Mouse (Mus musculus) midbrain, embryonic 14.5 days (tissue): Measurements from ENCODE around the gene Rsg1. TPM values are rescaled to one million over a fixed set of nuclear protein-coding genes. Genes with fewer than 3 reads are reported as not detected.

Source experiments
- ATAC-seq: fragments of 200-750 bp; cut with Nextera tagmentation; 2 replicates; pipeline ENCODE4 v1.8.0; 2017; ENCODE audit warnings: moderate number of reproducible peaks, moderate library complexity; ENCODE audit not compliant: low FRiP score, low TSS enrichment
- DNase-seq: peaks from one replicate; pipeline ENCODE4 v3.0.0-alpha.2; 2015
- H3K27ac ChIP-seq: fragments of 300-500 bp; sonication (generic); replicated peaks from 2 replicates; pipeline ENCODE4 v1.5.1; 2014; ENCODE audit warnings: mild to moderate bottlenecking, low read depth, low read length, moderate library complexity
- H3K27me3 ChIP-seq: fragments of 300-500 bp; sonication (generic); 2 replicates; pipeline ENCODE4 v1.6.1; 2014; ENCODE audit warnings: low read length, control low read depth, mixed read lengths; ENCODE audit not compliant: control insufficient read depth, insufficient read depth
- H3K36me3 ChIP-seq: fragments of 300-500 bp; sonication (generic); 2 replicates; pipeline ENCODE4 v1.6.1; 2014; ENCODE audit warnings: low read length, control low read depth; ENCODE audit not compliant: control insufficient read depth, insufficient read depth
- H3K4me1 ChIP-seq: fragments of 300-500 bp; sonication (generic); 2 replicates; pipeline ENCODE4 v1.6.1; 2014; ENCODE audit warnings: mild to moderate bottlenecking, antibody characterized with exemption, low read length, control low read depth; ENCODE audit not compliant: control insufficient read depth, insufficient read depth
- H3K4me2 ChIP-seq: fragments of 300-500 bp; sonication (generic); 2 replicates; pipeline ENCODE4 v1.6.1; 2014; ENCODE audit warnings: mild to moderate bottlenecking, low read length, moderate library complexity
- H3K4me3 ChIP-seq: fragments of 300-500 bp; sonication (generic); replicated peaks from 2 replicates; pipeline ENCODE4 v1.5.1; 2014; ENCODE audit warnings: low read depth, low read length
- H3K9ac ChIP-seq: fragments of 300-500 bp; sonication (generic); replicated peaks from 2 replicates; pipeline ENCODE4 v1.6.1; 2014; ENCODE audit warnings: mild to moderate bottlenecking, low read length, moderate library complexity
- H3K9me3 ChIP-seq: fragments of 300-500 bp; sonication (generic); 2 replicates; pipeline ENCODE4 v1.6.1; 2016; ENCODE audit warnings: low read length, control low read depth, mixed read lengths; ENCODE audit not compliant: control insufficient read depth
- WGBS: fragments of 180-500 bp; shearing (Covaris S2); extraction: QIAGEN DNeasy Blood & Tissue Kit; methylation state at CpG from one replicate; pipeline ENCODE4 v1.1.7; 2014; 5-methylcytosine and 5-hydroxymethylcytosine counted together
- polyA plus RNA-seq: library from polyadenylated mRNA; unstranded; fragments of >200 nt; fragmentation: Nextera tagmentation; extraction: Ambion mirVana; gene quantifications from 2 replicates; pipeline ENCODE4 v1.2.1, GENCODE M21; 2014

Gene Rsg1
- polyA plus RNA-seq, 1 experiment from 2014 or later = 5.7 TPM

DNA sequence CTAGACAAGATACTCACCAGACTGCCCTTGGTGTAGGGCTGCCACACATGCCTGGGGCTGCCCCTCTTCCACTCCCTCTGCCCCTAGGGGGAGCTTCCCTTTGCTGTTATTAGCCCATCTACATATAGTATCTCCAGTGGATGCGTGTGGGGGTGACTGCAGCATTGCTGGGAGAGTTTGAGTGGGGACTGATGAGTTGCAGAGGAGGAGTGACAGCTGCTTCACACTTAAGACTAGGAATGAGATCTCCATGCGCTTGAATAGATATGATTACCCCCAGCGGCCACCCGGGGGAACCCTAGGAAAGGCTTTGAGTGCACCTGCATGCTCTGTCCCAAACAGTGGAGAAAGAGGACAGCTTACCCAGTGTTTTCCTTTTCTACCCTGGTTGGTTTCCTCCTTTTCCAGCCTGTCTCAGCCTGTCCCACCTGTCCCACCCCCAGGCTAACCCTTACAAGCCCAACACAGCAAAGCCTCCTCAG, 9.1 kb upstream of the Rsg1 start:
- ATAC-seq (no peak), DNase-seq (no peak)
- no peak overlapping the region for H3K4me3 ChIP-seq
- H3K36me3 ChIP-seq = peaks cover 39% of the 10 kb centered on the region
- H3K9me3 ChIP-seq = no peaks in the 10 kb centered on the region
- 66% methylated on average over 4 of the region's 4 CpGs for WGBS
- no peak overlapping the region for H3K4me2 ChIP-seq
- H3K27ac ChIP-seq = no peak overlapping the region
- H3K27me3 ChIP-seq = no peaks in the 10 kb centered on the region
- no peak overlapping the region for H3K9ac ChIP-seq
- H3K4me1 ChIP-seq = no peaks in the 10 kb centered on the region

DNA sequence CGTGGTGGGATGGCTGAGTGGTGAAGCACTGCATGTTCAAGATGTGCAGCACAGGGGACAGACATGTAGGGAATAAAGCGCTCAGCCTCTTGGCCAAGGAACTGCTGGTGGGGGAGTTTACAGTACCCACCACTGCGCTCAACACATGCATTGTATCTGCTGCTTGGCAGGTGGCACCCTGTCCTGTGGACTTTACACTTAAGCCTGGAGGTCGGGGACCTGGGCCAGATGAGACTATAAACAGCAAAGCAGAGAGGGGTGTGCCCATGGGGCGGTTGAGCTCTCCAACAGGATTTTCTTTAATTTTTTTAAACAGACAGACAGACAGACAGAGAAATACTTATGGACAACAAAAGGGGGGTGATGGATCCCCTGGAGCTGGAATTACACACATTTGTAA, 6.7 kb upstream of the Rsg1 start:
- no peaks in the 10 kb centered on the region for H3K4me1 ChIP-seq
- no peaks in the 10 kb centered on the region for H3K9me3 ChIP-seq
- peaks cover 15% of the 10 kb centered on the region; the same call in 1 of the 2 replicates for H3K36me3 ChIP-seq
- no peak overlapping the region for H3K27ac ChIP-seq
- WGBS = 95% methylated on average over 5 of the region's 5 CpGs
- no peak overlapping the region for H3K9ac ChIP-seq
- no peaks in the 10 kb centered on the region for H3K27me3 ChIP-seq
- ATAC-seq (no peak), DNase-seq (no peak)
- H3K4me3 ChIP-seq = no peak overlapping the region
- no peak overlapping the region for H3K4me2 ChIP-seq

DNA sequence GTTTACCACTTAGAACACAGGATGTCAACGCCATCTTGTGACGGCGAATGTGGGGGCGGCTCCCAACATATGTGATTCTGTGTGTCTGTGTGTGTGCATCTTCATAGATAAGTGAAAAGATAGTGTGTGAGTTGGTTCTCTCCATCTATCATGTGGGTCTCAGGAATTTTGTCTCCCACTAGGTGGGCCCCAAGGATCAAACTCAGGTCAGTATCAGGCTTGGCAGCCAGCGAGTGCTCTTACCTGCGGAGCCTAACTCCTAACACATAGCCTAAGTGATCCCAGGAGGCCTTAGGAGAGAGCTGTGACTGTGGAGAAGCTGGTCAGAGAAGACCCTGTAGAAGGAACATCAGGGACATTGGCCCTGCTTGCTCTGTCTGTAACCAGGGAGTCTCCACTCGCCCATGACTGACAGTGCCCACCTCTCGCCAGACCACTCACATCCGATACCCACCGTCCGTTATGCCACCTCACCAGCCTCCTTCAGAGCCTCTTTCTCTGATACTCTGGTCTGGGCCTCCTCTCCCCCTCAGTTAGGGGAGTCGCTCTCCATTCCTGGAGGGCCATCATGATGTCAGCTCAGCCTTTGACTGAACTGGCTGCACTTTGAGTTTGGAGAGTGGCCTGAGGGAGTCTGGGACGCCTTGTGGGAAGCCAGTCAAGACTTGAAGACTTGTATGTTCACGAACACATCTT, 3.1 kb upstream of the Rsg1 start:
- Histone ChIP-seq H3K27me3 (no peaks in the 10 kb centered on the region), H3K9ac (0 out of 2 replicates have a peak overlapping the region, but pooled peaks have one; percentile 10), H3K36me3 (no peaks in the 10 kb centered on the region), H3K9me3 (no peaks in the 10 kb centered on the region), H3K4me1 (peaks cover 14% of the 10 kb centered on the region), H3K4me3 (peak overlapping the region; percentile 28), H3K4me2 (peak overlapping the region; percentile 53), H3K27ac (0 out of 2 replicates have a peak overlapping the region, but pooled peaks have one; percentile 42)
- WGBS = 74% methylated on average over 14 of the region's 14 CpGs
- ATAC-seq (no peak), DNase-seq (peak; percentile 13)

DNA sequence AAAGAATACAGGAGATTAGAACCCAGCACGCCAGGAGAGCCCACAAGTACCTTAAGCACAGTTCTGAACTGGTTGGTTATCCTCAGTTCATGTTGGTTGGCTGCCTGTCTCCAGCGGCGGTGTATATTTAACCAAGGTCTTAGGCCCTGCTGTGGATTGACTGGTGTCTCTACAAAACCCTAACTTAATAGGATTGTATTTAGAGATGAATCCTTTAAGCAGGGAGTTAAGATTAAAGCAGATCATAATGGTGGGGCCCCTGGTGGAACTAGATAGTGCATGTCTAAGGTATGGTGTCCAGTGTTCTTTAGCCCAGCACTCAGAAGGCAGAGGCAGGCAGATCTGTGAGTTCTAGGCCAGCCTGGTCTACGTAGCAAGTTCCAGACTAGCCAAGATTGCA, 2.1 kb upstream of the Rsg1 start:
- Histone ChIP-seq H3K27ac (no peak overlapping the region), H3K9ac (no peak overlapping the region), H3K36me3 (no peaks in the 10 kb centered on the region), H3K4me2 (no peak overlapping the region), H3K4me3 (no peak overlapping the region), H3K27me3 (no peaks in the 10 kb centered on the region), H3K4me1 (peaks cover 14% of the 10 kb centered on the region), H3K9me3 (no peaks in the 10 kb centered on the region)
- no peak for ATAC-seq
- no peak for DNase-seq
- WGBS = 93% methylated on average over 4 of the region's 4 CpGs

GRCm38 (mm10) chr4:141212892-141213291, 864 bp upstream of the Rsg1 start:
- H3K9ac ChIP-seq = no peak overlapping the region; the same call in 1 of the 2 replicates
- H3K27me3 ChIP-seq = no peaks in the 10 kb centered on the region
- DNase-seq (no peak), ATAC-seq (no peak)
- H3K4me2 ChIP-seq = no peak overlapping the region
- H3K9me3 ChIP-seq = no peaks in the 10 kb centered on the region
- 83% methylated on average over 9 of the region's 9 CpGs for WGBS
- H3K36me3 ChIP-seq = no peaks in the 10 kb centered on the region
- no peak overlapping the region for H3K27ac ChIP-seq
- H3K4me3 ChIP-seq = no peak overlapping the region
- peaks cover 14% of the 10 kb centered on the region for H3K4me1 ChIP-seq

- WGBS = 37% methylated on average over 2 of the region's 2 CpGs
- DNase-seq (no peak), ATAC-seq (peak; percentile 18; the same call in 1 of the 2 replicates)
- no peaks in the 10 kb centered on the region for H3K9me3 ChIP-seq
- no peaks in the 10 kb centered on the region for H3K27me3 ChIP-seq
- peaks cover 14% of the 10 kb centered on the region for H3K4me1 ChIP-seq
- no peaks in the 10 kb centered on the region for H3K36me3 ChIP-seq
- peak overlapping the region; percentile 69 for H3K27ac ChIP-seq
- H3K4me2 ChIP-seq = peak overlapping the region; percentile 92
- peak overlapping the region; percentile 54 for H3K4me3 ChIP-seq
- H3K9ac ChIP-seq = peak overlapping the region; percentile 64; the same call in 1 of the 2 replicates
Measured at GRCm38 (mm10) chr4:141213342-141213741, 414 bp upstream of the Rsg1 start.

DNA sequence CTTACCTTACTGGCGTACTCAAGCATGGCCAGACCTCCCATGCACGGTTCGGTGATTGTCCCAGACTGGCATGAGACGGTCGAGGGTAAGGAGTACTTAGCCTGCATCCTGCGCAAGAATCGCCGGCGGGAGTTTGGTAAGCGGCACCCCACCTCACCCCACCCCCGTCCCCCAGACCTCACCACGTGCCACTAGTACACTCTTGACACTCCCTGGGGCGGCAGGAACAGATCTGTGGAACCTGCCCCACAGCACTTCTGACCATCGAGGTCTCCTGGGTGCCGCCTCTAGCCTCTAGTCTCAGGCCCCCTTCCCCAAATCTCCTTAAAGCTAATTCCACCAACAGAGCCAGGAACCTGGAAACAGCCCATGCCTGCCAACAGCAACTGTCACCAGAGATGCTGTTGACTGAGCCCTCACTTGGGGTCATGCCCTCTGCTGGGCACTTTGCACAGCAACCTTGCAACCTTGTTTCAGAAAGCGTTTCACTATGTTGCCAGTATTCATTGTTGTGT, 638 bp downstream of the Rsg1 start:
- peak overlapping the region; percentile 69; the same call in 1 of the 2 replicates for H3K27ac ChIP-seq
- H3K9me3 ChIP-seq = no peaks in the 10 kb centered on the region
- H3K27me3 ChIP-seq = no peaks in the 10 kb centered on the region
- ATAC-seq (peak; percentile 55), DNase-seq (peak; percentile 44)
- peak overlapping the region; percentile 92 for H3K4me2 ChIP-seq
- H3K9ac ChIP-seq = peak overlapping the region; percentile 64
- H3K4me3 ChIP-seq = peak overlapping the region; percentile 54
- peaks cover 14% of the 10 kb centered on the region for H3K4me1 ChIP-seq
- 1% methylated on average over 16 of the region's 16 CpGs for WGBS
- H3K36me3 ChIP-seq = no peaks in the 10 kb centered on the region

DNA sequence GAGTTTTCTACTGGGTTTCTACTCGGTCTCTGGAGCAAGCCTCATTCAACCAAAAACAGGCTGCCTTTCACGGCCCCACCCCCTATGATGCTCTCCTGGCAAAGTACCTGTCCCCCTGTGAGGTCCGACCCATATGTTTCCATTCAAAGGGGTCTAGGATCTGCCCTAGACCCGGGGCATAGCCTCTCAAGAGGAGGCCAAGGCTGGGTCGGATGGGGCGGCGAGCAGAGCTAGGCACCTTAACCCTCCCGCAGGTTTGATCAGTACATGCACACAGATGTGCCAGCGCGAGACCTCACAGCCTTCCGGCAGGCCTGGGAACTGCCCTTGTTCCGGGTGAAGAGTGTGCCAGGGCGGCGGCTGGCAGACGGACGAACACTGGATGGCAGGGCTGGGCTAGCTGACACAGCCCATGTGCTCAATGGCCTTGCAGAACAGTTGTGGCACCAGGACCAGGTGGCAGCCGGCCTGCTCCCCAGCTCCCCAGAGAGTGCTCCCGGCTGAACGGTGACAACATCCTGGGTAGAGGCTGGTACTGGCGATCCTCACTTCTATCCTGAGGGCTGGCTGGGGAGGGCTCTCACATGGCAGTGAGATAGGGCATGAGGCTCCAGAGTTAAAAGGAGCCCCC, 5.9 kb downstream of the Rsg1 start:
- DNase-seq (no peak), ATAC-seq (no peak)
- Histone ChIP-seq H3K27me3 (no peaks in the 10 kb centered on the region), H3K9me3 (no peaks in the 10 kb centered on the region), H3K4me1 (peaks cover 1% of the 10 kb centered on the region; the same call in 1 of the 2 replicates), H3K9ac (no peak overlapping the region), H3K27ac (no peak overlapping the region), H3K4me3 (no peak overlapping the region), H3K36me3 (no peaks in the 10 kb centered on the region), H3K4me2 (no peak overlapping the region)
- 84% methylated on average over 20 of the region's 20 CpGs for WGBS
